Mouse (Mus musculus) inflammation-experienced regulatory T-cells (primary cell): ENCODE data around the gene Map2k4. TPM values are rescaled to one million over a fixed set of nuclear protein-coding genes. Genes with fewer than 3 reads are reported as not detected.

Source experiments
- polyA plus RNA-seq, 2 experiments: library from polyadenylated mRNA; unstranded; fragments of 100-300 nt; shearing (Covaris generic); gene quantifications; one replicate each; pipeline ENCODE4 v1.2.1; 2017

Map2k4 gene
- 10 to 100 TPM; 43.2 to 43.7 TPM for polyA plus RNA-seq

GRCm38 (mm10) chr11:65788154-65788553 is at the start of gene Map2k4:
Gene Map2k4, minus strand, starts transcription at chr11:65788297.

GRCm38 (mm10) chr11:65806909-65807504 is 18.9 kb upstream of the Map2k4 start, which contains the start of gene Zkscan6:
Gene Zkscan6, plus strand, starts transcription at chr11:65807175.

Other genes starting within 250 kb of the Map2k4 start
- gene Zkscan6, start 18.9 kb upstream of the Map2k4 start, polyA plus RNA-seq = 10 to 100 TPM; 25.7 to 30.5 TPM